In genomic region chr16:17131191-17132088, GRCm38 (mm10) we compare ENCODE assay signal across 8 mouse cellular contexts. TPM values are rescaled to one million over a fixed set of nuclear protein-coding genes. Genes with fewer than 3 reads are reported as not detected.
DNase-seq lines count a peak whose midpoint lies in the region; ATAC-seq and TF ChIP-seq lines count a peak whose summit lies in the region.

No protein-coding gene starts in this region.

- H3K4me1 ChIP-seq in kidney, embryonic 15.5 days, result peaks cover 20% of the 10 kb centered on the region
- no peaks in the 10 kb centered on the region for H3K4me1 ChIP-seq in embryonic facial prominence, embryonic 14.5 days (ENCODE audit: control insufficient read depth, insufficient read depth, low read length)
- H3K4me1 ChIP-seq in stomach, postnatal 0 days (replicated peaks; ENCODE audit: control insufficient read depth, insufficient read depth), result 0 out of 2 replicates have a peak, but pooled peaks cover 2% of the 10 kb centered on the region

- TF ChIP-seq CTCF in stomach, postnatal 0 days (IDR thresholded peaks at IDR 0.05; ENCODE audit: low read depth), result no peak; the same call in 1 of the 2 replicates

- no peaks in the 10 kb centered on the region for H3K27me3 ChIP-seq in kidney, embryonic 15.5 days
- no peaks in the 10 kb centered on the region for H3K27me3 ChIP-seq in embryonic facial prominence, embryonic 14.5 days (replicated peaks; ENCODE audit: control insufficient read depth, insufficient read depth, low read length)
- H3K27me3 ChIP-seq in stomach, postnatal 0 days (ENCODE audit: control insufficient read depth, insufficient read depth, low read length), result no peaks in the 10 kb centered on the region

- no peak for TF ChIP-seq EP300 in stomach, postnatal 0 days (optimal IDR thresholded peaks at IDR 0.05)

- peak overlapping the region; percentile 67 for H3K4me3 ChIP-seq in kidney, embryonic 15.5 days (replicated peaks)
- H3K4me3 ChIP-seq in embryonic facial prominence, embryonic 14.5 days (ENCODE audit: low read depth, low read length), result peak overlapping the region; percentile 74
- peak overlapping the region; percentile 76 for H3K4me3 ChIP-seq in stomach, postnatal 0 days (ENCODE audit: low read depth, low read length)

- peak overlapping the region; percentile 98 for H3K4me2 ChIP-seq in kidney, embryonic 15.5 days
- peak overlapping the region; percentile 86 for H3K4me2 ChIP-seq in embryonic facial prominence, embryonic 14.5 days (ENCODE audit: low read depth, low read length)
- peak overlapping the region; percentile 99 for H3K4me2 ChIP-seq in stomach, postnatal 0 days (replicated peaks; ENCODE audit: low read depth)

- WGBS in kidney, embryonic 15.5 days, result 3% methylated on average over 43 of the region's 43 CpGs
- 3% methylated on average over 40 of the region's 43 CpGs for WGBS in embryonic facial prominence, embryonic 14.5 days
- WGBS in stomach, postnatal 0 days, result 3% methylated on average over 43 of the region's 43 CpGs

- peak; percentile 2 for ATAC-seq in kidney, embryonic 15.5 days (replicated peaks; ENCODE audit: low FRiP score)
- ATAC-seq in embryonic facial prominence, embryonic 14.5 days (ENCODE audit: low read depth), result no peak
- peak; percentile 53 for ATAC-seq in megakaryocyte, adult 5-6 weeks (ENCODE audit: poor library complexity, severe bottlenecking)
- no peak for ATAC-seq in stomach, postnatal 0 days (ENCODE audit: low FRiP score, low TSS enrichment)

- no peak for DNase-seq in kidney, adult 18-20 months
- peak; percentile 30 for DNase-seq in ES-CJ7 (ENCODE audit: low read depth, low spot score)
- DNase-seq in embryonic facial prominence, embryonic 14.5 days (ENCODE audit: low spot score), result no peak
- DNase-seq in induced T-regulatory cell, adult 2 months (ENCODE audit: low read depth), result peak; percentile 75
- peak; percentile 50 for DNase-seq in stomach, postnatal 0 days (ENCODE audit: low spot score)
- DNase-seq in frontal cortex, postnatal 36 days (ENCODE audit: low spot score in 2 of 2), result no peak

- H3K27ac ChIP-seq in kidney, embryonic 15.5 days, result peak overlapping the region; percentile 64
- peak overlapping the region; percentile 60; the same call in 1 of the 2 replicates for H3K27ac ChIP-seq in embryonic facial prominence, embryonic 14.5 days (replicated peaks; ENCODE audit: low read depth, low read length)
- peak overlapping the region; percentile 67 for H3K27ac ChIP-seq in stomach, postnatal 0 days (replicated peaks)

- no peaks in the 10 kb centered on the region for H3K36me3 ChIP-seq in kidney, embryonic 15.5 days
- H3K36me3 ChIP-seq in embryonic facial prominence, embryonic 14.5 days (ENCODE audit: control insufficient read depth, insufficient read depth, low read length), result no peaks in the 10 kb centered on the region
- H3K36me3 ChIP-seq in stomach, postnatal 0 days (ENCODE audit: control insufficient read depth, insufficient read depth, low read length), result no peaks in the 10 kb centered on the region

- H3K9me3 ChIP-seq in kidney, embryonic 15.5 days (replicated peaks), result no peaks in the 10 kb centered on the region
- no peaks in the 10 kb centered on the region for H3K9me3 ChIP-seq in embryonic facial prominence, embryonic 14.5 days (ENCODE audit: control insufficient read depth, low read length)
- H3K9me3 ChIP-seq in stomach, postnatal 0 days (ENCODE audit: control insufficient read depth, low read length), result no peaks in the 10 kb centered on the region

- peak overlapping the region; percentile 71 for H3K9ac ChIP-seq in kidney, embryonic 15.5 days
- peak overlapping the region; percentile 73 for H3K9ac ChIP-seq in embryonic facial prominence, embryonic 14.5 days (ENCODE audit: low read depth, low read length)
- peak overlapping the region; percentile 62 for H3K9ac ChIP-seq in stomach, postnatal 0 days (ENCODE audit: low read length)

RNA-seq across cellular contexts. Expression of gene Sdf2l1, which starts 0.7 kb away (rescaled TPM):
- 94.1 and 94.2 TPM in 2 replicates for polyA plus RNA-seq in kidney, embryonic 15.5 days (2015; fragmentation: Nextera tagmentation; extraction: Ambion mirVana)
- polyA plus RNA-seq in embryonic facial prominence, embryonic 14.5 days (2014; fragmentation: Nextera tagmentation; extraction: Ambion mirVana), result 40.9 and 47.8 TPM in 2 replicates
- 76.6 and 79.4 TPM in 2 replicates for total RNA-seq in megakaryocyte, adult 5-6 weeks (2015)
- 75.8 and 87.0 TPM in 2 replicates for total RNA-seq in megakaryocyte, adult 5-6 weeks (2017)
- 170 and 176 TPM in 2 replicates for polyA plus RNA-seq in stomach, postnatal 0 days (2015; fragmentation: Nextera tagmentation; extraction: Ambion mirVana)

RNA-seq across cellular contexts. Expression of gene 2610318N02Rik, which starts 6.5 kb away (rescaled TPM):
- polyA plus RNA-seq in kidney, embryonic 15.5 days (2015; fragmentation: Nextera tagmentation; extraction: Ambion mirVana), result 57.0 and 57.7 TPM in 2 replicates
- polyA plus RNA-seq in embryonic facial prominence, embryonic 14.5 days (2014; fragmentation: Nextera tagmentation; extraction: Ambion mirVana), result 16.9 and 24.4 TPM in 2 replicates
- total RNA-seq in megakaryocyte, adult 5-6 weeks (2015), result 6.3 and 6.5 TPM in 2 replicates
- total RNA-seq in megakaryocyte, adult 5-6 weeks (2017), result 3.5 and 5.4 TPM in 2 replicates
- polyA plus RNA-seq in stomach, postnatal 0 days (2015; fragmentation: Nextera tagmentation; extraction: Ambion mirVana), result 3.5 and 4.4 TPM in 2 replicates

RNA-seq across cellular contexts. Expression of gene Ydjc, which starts 13.0 kb away (rescaled TPM):
- polyA plus RNA-seq in kidney, embryonic 15.5 days (2015; fragmentation: Nextera tagmentation; extraction: Ambion mirVana), result 10.5 and 11.5 TPM in 2 replicates
- 13.3 and 15.1 TPM in 2 replicates for polyA plus RNA-seq in embryonic facial prominence, embryonic 14.5 days (2014; fragmentation: Nextera tagmentation; extraction: Ambion mirVana)
- total RNA-seq in megakaryocyte, adult 5-6 weeks (2015), result 2.8 and 5.2 TPM in 2 replicates
- 2.4 and 7.0 TPM in 2 replicates for total RNA-seq in megakaryocyte, adult 5-6 weeks (2017)
- polyA plus RNA-seq in stomach, postnatal 0 days (2015; fragmentation: Nextera tagmentation; extraction: Ambion mirVana), result 19.8 and 21.3 TPM in 2 replicates

RNA-seq across cellular contexts. Expression of gene Ccdc116, which starts 15.6 kb away (rescaled TPM):
- 0.53 and 0.60 TPM in 2 replicates for polyA plus RNA-seq in kidney, embryonic 15.5 days (2015; fragmentation: Nextera tagmentation; extraction: Ambion mirVana)
- 0.60 and 0.94 TPM in 2 replicates for polyA plus RNA-seq in embryonic facial prominence, embryonic 14.5 days (2014; fragmentation: Nextera tagmentation; extraction: Ambion mirVana)
- 0.13 and 1.5 TPM in 2 replicates for total RNA-seq in megakaryocyte, adult 5-6 weeks (2015)
- 0.26 and 0.53 TPM in 2 replicates for total RNA-seq in megakaryocyte, adult 5-6 weeks (2017)
- 1.8 and 2.1 TPM in 2 replicates for polyA plus RNA-seq in stomach, postnatal 0 days (2015; fragmentation: Nextera tagmentation; extraction: Ambion mirVana)

RNA-seq across cellular contexts. Expression of gene Ppil2, which starts 20.4 kb away (rescaled TPM):
- 134 and 145 TPM in 2 replicates for polyA plus RNA-seq in kidney, embryonic 15.5 days (2015; fragmentation: Nextera tagmentation; extraction: Ambion mirVana)
- 101 and 117 TPM in 2 replicates for polyA plus RNA-seq in embryonic facial prominence, embryonic 14.5 days (2014; fragmentation: Nextera tagmentation; extraction: Ambion mirVana)
- 64.8 and 83.6 TPM in 2 replicates for total RNA-seq in megakaryocyte, adult 5-6 weeks (2015)
- 104 and 111 TPM in 2 replicates for total RNA-seq in megakaryocyte, adult 5-6 weeks (2017)
- 61.5 and 72.4 TPM in 2 replicates for polyA plus RNA-seq in stomach, postnatal 0 days (2015; fragmentation: Nextera tagmentation; extraction: Ambion mirVana)

Comparison
In these comparisons a context has a peak if more than half of its experiments do, and no peak if none do; other contexts are left out.
1. ATAC-seq: peak in kidney, embryonic 15.5 days (single experiment) and megakaryocyte, adult 5-6 weeks (single experiment); none in embryonic facial prominence, embryonic 14.5 days (single experiment) and stomach, postnatal 0 days (single experiment).
2. DNase-seq: peak in ES-CJ7 (single experiment), induced T-regulatory cell, adult 2 months (single experiment) and stomach, postnatal 0 days (single experiment); none in kidney, adult 18-20 months (single experiment), embryonic facial prominence, embryonic 14.5 days (single experiment) and frontal cortex, postnatal 36 days (0 of 2).
3. Peak in every context shown above with its lines, with median percentiles within 50 percentile points of each other: H3K27ac ChIP-seq, H3K4me2 ChIP-seq, H3K4me3 ChIP-seq and H3K9ac ChIP-seq.